Comparison of ENCODE assay signal across 36 mouse cellular contexts in the genomic region with DNA sequence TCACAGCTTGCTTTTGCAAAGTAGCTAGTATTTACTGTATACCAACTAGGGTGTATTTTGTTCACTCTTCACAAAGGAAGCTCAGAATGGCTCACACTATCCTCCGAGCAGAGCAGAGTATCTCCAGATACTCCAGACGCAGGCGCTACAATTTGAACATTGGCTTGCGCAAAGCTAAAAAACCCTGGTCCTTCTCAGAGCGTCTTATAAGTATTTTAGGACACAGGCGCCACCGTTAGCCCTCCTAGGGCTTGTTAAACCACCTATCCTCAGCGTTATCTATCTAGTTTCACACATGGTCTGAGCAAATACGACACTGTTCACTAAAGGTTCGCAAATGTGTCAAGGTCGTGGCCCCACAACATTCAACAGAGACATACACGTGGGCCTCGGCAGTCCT. TPM values are rescaled to one million over a fixed set of nuclear protein-coding genes. Genes with fewer than 3 reads are reported as not detected.
DNase-seq lines count a peak whose midpoint lies in the region; ATAC-seq and TF ChIP-seq lines count a peak whose summit lies in the region.
"Had no signal": no experiment of that assay in that cellular context is flagged by ENCODE, and none has a peak within 500 bp of the region (broad histone marks: within the 10 kb centered on the region; RNA-seq: fewer than 3 reads in every experiment).

No protein-coding gene starts in this region.

- H3K4me3 ChIP-seq in liver, postnatal 0 days (ENCODE audit: low read depth, low read length) = no peak overlapping the region
- no peak overlapping the region for H3K4me3 ChIP-seq in liver, embryonic 11.5 days (ENCODE audit: low read depth, low read length)
- peak overlapping the region; percentile 27 for H3K4me3 ChIP-seq in ES-Bruce4 (ENCODE audit: low read depth, low read length)
- H3K4me3 ChIP-seq: embryonic facial prominence, embryonic 10.5 days; embryonic facial prominence, embryonic 15.5 days; hindbrain, embryonic 10.5 days; hindbrain, embryonic 15.5 days; left cerebral cortex, adult 2 months; limb, embryonic 13.5 days; liver, embryonic 13.5 days; midbrain, embryonic 10.5 days; stomach, embryonic 15.5 days had no signal

- no peaks in the 10 kb centered on the region for H3K27me3 ChIP-seq in liver, postnatal 0 days (ENCODE audit: insufficient read depth, low read length)
- H3K27me3 ChIP-seq in liver, embryonic 11.5 days (replicated peaks; ENCODE audit: control insufficient read depth, insufficient read depth, low read length) = no peaks in the 10 kb centered on the region
- H3K27me3 ChIP-seq in ES-Bruce4 (ENCODE audit: control insufficient read depth, insufficient read depth, low read length, poor library complexity, severe bottlenecking) = no peaks in the 10 kb centered on the region; the same call in 1 of the 2 replicates
- H3K27me3 ChIP-seq: embryonic facial prominence, embryonic 15.5 days; hindbrain, embryonic 15.5 days; limb, embryonic 13.5 days; liver, embryonic 13.5 days; stomach, embryonic 15.5 days had no signal

- 67% methylated on average over 13 of the region's 13 CpGs for whole genome bisulfite sequencing in liver, postnatal 0 days (ENCODE audit: insufficient replicate concordance)
- WGBS in liver, embryonic 11.5 days = 61% methylated on average over 13 of the region's 13 CpGs

- TF ChIP-seq CTCF in liver, postnatal 0 days (IDR thresholded peaks at IDR 0.05; ENCODE audit: low read depth) = no peak
- no peak for TF ChIP-seq CTCF in ES-Bruce4 (IDR thresholded peaks at IDR 0.05; ENCODE audit: low read depth, low read length)

- 0 out of 2 replicates have a peak overlapping the region, but pooled peaks have one; percentile 18 for H3K9ac ChIP-seq in liver, postnatal 0 days (replicated peaks)
- no peak overlapping the region for H3K9ac ChIP-seq in liver, embryonic 11.5 days (ENCODE audit: low read depth, low read length)
- peak overlapping the region; percentile 32 for H3K9ac ChIP-seq in ES-Bruce4 (ENCODE audit: low read depth, poor library complexity, severe bottlenecking)
- H3K9ac ChIP-seq: embryonic facial prominence, embryonic 15.5 days; hindbrain, embryonic 15.5 days; limb, embryonic 13.5 days; liver, embryonic 13.5 days; stomach, embryonic 15.5 days had no signal

- no peak overlapping the region for H3K4me2 ChIP-seq in liver, postnatal 0 days (ENCODE audit: low read depth, low read length)
- no peak overlapping the region for H3K4me2 ChIP-seq in liver, embryonic 11.5 days
- H3K4me2 ChIP-seq: embryonic facial prominence, embryonic 15.5 days; hindbrain, embryonic 15.5 days; limb, embryonic 13.5 days; liver, embryonic 13.5 days; stomach, embryonic 15.5 days had no signal

- 0 out of 2 replicates have a peak, but pooled peaks cover under 1% of the 10 kb centered on the region for H3K36me3 ChIP-seq in liver, postnatal 0 days (replicated peaks; ENCODE audit: insufficient read depth, low read length)
- no peaks in the 10 kb centered on the region for H3K36me3 ChIP-seq in liver, embryonic 11.5 days (ENCODE audit: control insufficient read depth, insufficient read depth, low read length)
- H3K36me3 ChIP-seq in ES-Bruce4 (ENCODE audit: control insufficient read depth, insufficient read depth, low read length, poor library complexity, severe bottlenecking) = no peaks in the 10 kb centered on the region
- H3K36me3 ChIP-seq: embryonic facial prominence, embryonic 10.5 days; embryonic facial prominence, embryonic 15.5 days; hindbrain, embryonic 10.5 days; hindbrain, embryonic 15.5 days; limb, embryonic 13.5 days; liver, embryonic 13.5 days; midbrain, embryonic 10.5 days; stomach, embryonic 15.5 days had no signal

- no peak for DNase-seq in liver, postnatal 0 days
- DNase-seq in liver, embryonic 11.5 days (ENCODE audit: low spot score) = no peak
- peak; percentile 55 for DNase-seq in A20 (ENCODE audit: low read depth, low spot score)
- peak; percentile 41 for DNase-seq in c-Kit-positive CD71-positive TER-119-positive erythroid progenitor cells, embryonic 14.5 days (ENCODE audit: low spot score)
- no peak for DNase-seq in kidney, postnatal 25 days
- DNase-seq in liver = no peak
- DNase-seq: adrenal gland, postnatal 25 days; cerebellum, adult 2 months; cerebellum, postnatal 25 days; gastrocnemius, postnatal 36 days; heart, postnatal 14 days; kidney, adult 11 months; kidney, postnatal 14 days; liver, embryonic 13.5 days; lung, adult 2 months; lung, postnatal 10 days; right cerebral cortex, postnatal 25 days; thymus, adult 18-20 months; thymus, postnatal 36 days had no signal

- peaks cover 7% of the 10 kb centered on the region; the same call in 1 of the 2 replicates for H3K4me1 ChIP-seq in liver, postnatal 0 days (ENCODE audit: insufficient read depth)
- no peaks in the 10 kb centered on the region; the same call in 1 of the 2 replicates for H3K4me1 ChIP-seq in liver, embryonic 11.5 days (replicated peaks; ENCODE audit: control insufficient read depth, insufficient read depth, low read length)
- H3K4me1 ChIP-seq in ES-Bruce4 (ENCODE audit: control insufficient read depth, insufficient read depth, low read length) = no peaks in the 10 kb centered on the region

- no peak for ATAC-seq in liver, postnatal 0 days
- no peak for ATAC-seq in liver, embryonic 11.5 days (replicated peaks; ENCODE audit: low FRiP score)
- ATAC-seq: forebrain, embryonic 14.5 days; inflammation-experienced regulatory T-cells, adult 6 months had no signal

- no peak for TF ChIP-seq POLR2A in ES-Bruce4 (IDR thresholded peaks at IDR 0.05; ENCODE audit: insufficient read depth, low read length)

- H3K9me3 ChIP-seq in liver, postnatal 0 days (ENCODE audit: low read length) = no peaks in the 10 kb centered on the region
- H3K9me3 ChIP-seq in liver, embryonic 11.5 days (ENCODE audit: control insufficient read depth, low read length) = no peaks in the 10 kb centered on the region
- no peaks in the 10 kb centered on the region for H3K9me3 ChIP-seq in ES-Bruce4 (replicated peaks; ENCODE audit: control insufficient read depth, insufficient read depth, low read length, poor library complexity, severe bottlenecking)
- H3K9me3 ChIP-seq: embryonic facial prominence, embryonic 10.5 days; embryonic facial prominence, embryonic 15.5 days; hindbrain, embryonic 10.5 days; hindbrain, embryonic 15.5 days; limb, embryonic 13.5 days; liver, embryonic 13.5 days; midbrain, embryonic 10.5 days; stomach, embryonic 15.5 days had no signal

- no peak overlapping the region for H3K27ac ChIP-seq in liver, postnatal 0 days (ENCODE audit: low read depth)
- H3K27ac ChIP-seq in liver, embryonic 11.5 days (ENCODE audit: low read depth, low read length) = no peak overlapping the region
- no peak overlapping the region for H3K27ac ChIP-seq in ES-Bruce4 (ENCODE audit: insufficient read depth, low read length)
- H3K27ac ChIP-seq: embryonic facial prominence, embryonic 10.5 days; embryonic facial prominence, embryonic 15.5 days; hindbrain, embryonic 10.5 days; hindbrain, embryonic 15.5 days; left cerebral cortex, adult 2 months; limb, embryonic 13.5 days; liver, embryonic 13.5 days; macrophage; midbrain, embryonic 10.5 days; stomach, embryonic 15.5 days had no signal

- no peak for TF ChIP-seq EP300 in liver, postnatal 0 days (IDR thresholded peaks at IDR 0.05; ENCODE audit: low read depth)
- TF ChIP-seq EP300 in ES-Bruce4 (IDR thresholded peaks at IDR 0.05; ENCODE audit: insufficient read depth, low read depth, low read length) = no peak

RNA-seq across cellular contexts. Expression of gene Ccnb1ip1, which starts 2.8 kb away (rescaled TPM):
- not detected in 2 replicates for polyA plus RNA-seq in liver, postnatal 0 days (2015; fragmentation: Nextera tagmentation; extraction: Ambion mirVana)
- not detected in 2 replicates for polyA plus RNA-seq in liver, embryonic 11.5 days (2014; fragmentation: Nextera tagmentation; extraction: Ambion mirVana)
- polyA plus RNA-seq in ES-Bruce4 (2011; ENCODE audit: insufficient read depth, insufficient read length, low read depth, missing spikeins) = 0.44 TPM in 1 of 2 replicates, not detected in the other
- polyA plus RNA-seq: brain, embryonic 14.5 days; cerebellum, adult 2 months; embryonic facial prominence, embryonic 10.5 days; embryonic facial prominence, embryonic 15.5 days; heart, embryonic 14.5 days; hindbrain, embryonic 10.5 days; hindbrain, embryonic 15.5 days; inflammation-experienced regulatory T-cells, adult 6 months; kidney, embryonic 14.5 days; limb, embryonic 13.5 days; liver, embryonic 13.5 days; lung, adult 2 months; macrophage; midbrain, embryonic 10.5 days; midbrain, postnatal 0 days; neural tube, embryonic 14.5 days; stomach, embryonic 15.5 days had no signal

RNA-seq across cellular contexts. Expression of gene Parp2, which starts 3.0 kb away (rescaled TPM):
- 19.1 and 22.5 TPM in 2 replicates for polyA plus RNA-seq in liver, postnatal 0 days (2015; fragmentation: Nextera tagmentation; extraction: Ambion mirVana)
- 76.7 and 77.5 TPM in 2 replicates for polyA plus RNA-seq in liver, embryonic 11.5 days (2014; fragmentation: Nextera tagmentation; extraction: Ambion mirVana)
- polyA plus RNA-seq in ES-Bruce4 (2011; ENCODE audit: insufficient read depth, insufficient read length, low read depth, missing spikeins) = 86.5 and 91.5 TPM in 2 replicates

RNA-seq across cellular contexts. Expression of gene Ttc5, which starts 19.4 kb away (rescaled TPM):
- 15.9 and 17.7 TPM in 2 replicates for polyA plus RNA-seq in liver, postnatal 0 days (2015; fragmentation: Nextera tagmentation; extraction: Ambion mirVana)
- 43.5 and 44.6 TPM in 2 replicates for polyA plus RNA-seq in liver, embryonic 11.5 days (2014; fragmentation: Nextera tagmentation; extraction: Ambion mirVana)
- 44.7 and 48.1 TPM in 2 replicates for polyA plus RNA-seq in ES-Bruce4 (2011; ENCODE audit: insufficient read depth, insufficient read length, low read depth, missing spikeins)

RNA-seq across cellular contexts. Expression of gene Olfr749, which starts 59.8 kb away (rescaled TPM):
- not detected in 2 replicates for polyA plus RNA-seq in liver, postnatal 0 days (2015; fragmentation: Nextera tagmentation; extraction: Ambion mirVana)
- not detected in 2 replicates for polyA plus RNA-seq in liver, embryonic 11.5 days (2014; fragmentation: Nextera tagmentation; extraction: Ambion mirVana)
- polyA plus RNA-seq in ES-Bruce4 (2011; ENCODE audit: insufficient read depth, insufficient read length, low read depth, missing spikeins) = not detected in 2 replicates
- polyA plus RNA-seq: brain, embryonic 14.5 days; cerebellum, adult 2 months; embryonic facial prominence, embryonic 10.5 days; forebrain, embryonic 14.5 days; heart, embryonic 14.5 days; hindbrain, embryonic 10.5 days; hindbrain, embryonic 15.5 days; inflammation-experienced regulatory T-cells, adult 6 months; kidney, embryonic 14.5 days; limb, embryonic 13.5 days; liver, embryonic 13.5 days; lung, adult 2 months; macrophage; midbrain, embryonic 10.5 days; midbrain, postnatal 0 days; neural tube, embryonic 14.5 days; stomach, embryonic 15.5 days had no signal

Comparison
In these comparisons a context has a peak if more than half of its experiments do, and no peak if none do; other contexts are left out.
1. DNase-seq: peak in A20 (single experiment) and c-Kit-positive CD71-positive TER-119-positive erythroid progenitor cells, embryonic 14.5 days (single experiment); none in liver, postnatal 0 days (single experiment), liver, embryonic 11.5 days (single experiment), kidney, postnatal 25 days (0 of 2) and liver (single experiment).